Comparison of ENCODE assay signal across 21 mouse cellular contexts in the genomic region with DNA sequence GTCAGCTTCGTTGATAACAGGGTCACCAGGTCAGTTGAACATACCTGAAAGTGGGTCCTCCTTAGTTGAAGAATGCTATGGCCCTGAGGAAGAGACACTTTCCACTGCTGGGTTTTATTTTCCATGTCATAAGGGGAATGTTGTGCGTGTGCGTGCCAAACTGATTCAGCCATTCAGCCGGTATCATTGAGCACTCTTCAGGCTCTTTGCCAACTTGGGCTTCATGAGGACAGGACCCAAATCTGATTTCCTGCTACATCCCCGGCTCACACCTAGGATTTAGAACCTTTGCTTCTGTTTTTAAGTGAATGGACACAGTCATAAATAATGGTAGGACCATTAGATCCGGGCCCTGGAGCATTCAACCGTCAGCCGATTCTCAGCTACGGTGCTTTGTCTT.
"Had no signal": no experiment of that assay in that cellular context is flagged by ENCODE, and none has a peak within 500 bp of the region (broad histone marks: within the 10 kb centered on the region; RNA-seq: fewer than 3 reads in every experiment).

No protein-coding gene starts in this region.

- H3K9ac ChIP-seq: limb, embryonic 12.5 days; limb, embryonic 15.5 days; liver, embryonic 12.5 days; liver, embryonic 15.5 days; lung, embryonic 15.5 days; midbrain, embryonic 13.5 days; neural tube, embryonic 13.5 days; stomach, embryonic 15.5 days had no signal

- H3K4me1 ChIP-seq: limb, embryonic 12.5 days; limb, embryonic 15.5 days; liver, embryonic 12.5 days; liver, embryonic 15.5 days; lung, embryonic 15.5 days; stomach, embryonic 15.5 days had no signal

- DNase-seq: kidney, postnatal 14 days; kidney, postnatal 4 days; lung, adult 18-20 months; lung, postnatal 10 days; lung, postnatal 36 days; retina, postnatal 1 day; right cerebral cortex, postnatal 25 days; spleen, adult 18-20 months; thymus, postnatal 25 days had no signal

- H3K27ac ChIP-seq: limb, embryonic 12.5 days; limb, embryonic 15.5 days; liver, embryonic 12.5 days; liver, embryonic 15.5 days; lung, embryonic 15.5 days; midbrain, embryonic 10.5 days; midbrain, embryonic 13.5 days; neural tube, embryonic 13.5 days; stomach, embryonic 15.5 days had no signal

- H3K36me3 ChIP-seq: limb, embryonic 12.5 days; limb, embryonic 15.5 days; liver, embryonic 12.5 days; liver, embryonic 15.5 days; lung, embryonic 15.5 days; midbrain, embryonic 10.5 days; midbrain, embryonic 13.5 days; neural tube, embryonic 13.5 days; stomach, embryonic 15.5 days had no signal

- H3K9me3 ChIP-seq: limb, embryonic 12.5 days; limb, embryonic 15.5 days; liver, embryonic 12.5 days; liver, embryonic 15.5 days; lung, embryonic 15.5 days; megakaryocyte, embryonic 14.5 days; midbrain, embryonic 10.5 days; midbrain, embryonic 13.5 days; neural tube, embryonic 13.5 days; stomach, embryonic 15.5 days had no signal

- H3K27me3 ChIP-seq: limb, embryonic 12.5 days; limb, embryonic 15.5 days; liver, embryonic 15.5 days; lung, embryonic 15.5 days; megakaryocyte, embryonic 14.5 days; midbrain, embryonic 13.5 days; neural tube, embryonic 13.5 days; stomach, embryonic 15.5 days had no signal

- H3K4me3 ChIP-seq: limb, embryonic 12.5 days; limb, embryonic 15.5 days; liver, embryonic 12.5 days; liver, embryonic 15.5 days; lung, embryonic 15.5 days; megakaryocyte, embryonic 14.5 days; midbrain, embryonic 10.5 days; midbrain, embryonic 13.5 days; myocyte; neural tube, embryonic 13.5 days; stomach, embryonic 15.5 days had no signal

- H3K4me2 ChIP-seq: limb, embryonic 12.5 days; limb, embryonic 15.5 days; liver, embryonic 12.5 days; liver, embryonic 15.5 days; lung, embryonic 15.5 days; midbrain, embryonic 13.5 days; neural tube, embryonic 13.5 days; stomach, embryonic 15.5 days had no signal

- ATAC-seq: liver, embryonic 12.5 days; midbrain, embryonic 13.5 days; midbrain, embryonic 16.5 days had no signal
